32 mouse cellular contexts compared by ENCODE assay signal in the genomic region with DNA sequence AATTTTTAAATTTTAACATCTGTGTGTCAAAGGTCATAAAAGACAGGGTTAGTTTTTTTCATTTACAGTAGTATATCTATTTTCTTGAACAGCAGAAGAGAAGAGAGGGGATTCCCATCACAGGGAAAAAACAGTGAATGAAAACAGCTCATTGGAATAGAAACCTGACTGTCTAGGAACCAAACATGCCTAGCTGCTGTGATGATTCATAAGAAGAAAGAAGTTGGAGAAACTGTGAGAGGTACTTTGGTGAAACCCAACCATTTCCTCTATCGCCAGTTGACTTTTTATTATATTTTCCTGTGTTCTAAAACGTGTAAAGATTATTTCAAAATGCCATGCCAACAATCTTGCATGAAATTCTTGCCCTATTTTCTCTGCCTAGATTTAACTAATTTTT.
"Had no signal": no experiment of that assay in that cellular context is flagged by ENCODE, and none has a peak within 500 bp of the region (broad histone marks: within the 10 kb centered on the region; RNA-seq: fewer than 3 reads in every experiment).

No protein-coding gene starts in this region.

- H3K27me3 ChIP-seq: limb, embryonic 12.5 days; limb, embryonic 13.5 days; limb, embryonic 15.5 days; liver, embryonic 12.5 days; liver, embryonic 13.5 days; liver, embryonic 15.5 days; lung, embryonic 15.5 days; megakaryocyte, embryonic 14.5 days; midbrain, embryonic 15.5 days; neural tube, embryonic 12.5 days had no signal

- ATAC-seq: liver, embryonic 12.5 days; liver, postnatal 0 days; lung, postnatal 0 days; midbrain, embryonic 13.5 days; midbrain, embryonic 15.5 days; midbrain, embryonic 16.5 days had no signal

- H3K9me3 ChIP-seq: limb, embryonic 10.5 days; limb, embryonic 12.5 days; limb, embryonic 13.5 days; limb, embryonic 15.5 days; liver, embryonic 12.5 days; liver, embryonic 13.5 days; liver, embryonic 15.5 days; lung, embryonic 15.5 days; megakaryocyte, embryonic 14.5 days; midbrain, embryonic 10.5 days; midbrain, embryonic 12.5 days; midbrain, embryonic 13.5 days; midbrain, embryonic 15.5 days; neural tube, embryonic 12.5 days had no signal

- H3K27ac ChIP-seq: limb, embryonic 10.5 days; limb, embryonic 12.5 days; limb, embryonic 13.5 days; limb, embryonic 15.5 days; liver, embryonic 12.5 days; liver, embryonic 13.5 days; liver, embryonic 14.5 days; liver, embryonic 15.5 days; lung, embryonic 15.5 days; macrophage; midbrain, embryonic 10.5 days; midbrain, embryonic 12.5 days; midbrain, embryonic 13.5 days; midbrain, embryonic 15.5 days; neural tube, embryonic 12.5 days had no signal

- H3K4me1 ChIP-seq: limb, embryonic 12.5 days; limb, embryonic 15.5 days; liver, embryonic 12.5 days; liver, embryonic 13.5 days; liver, embryonic 15.5 days; lung, embryonic 15.5 days; megakaryocyte, embryonic 14.5 days; midbrain, embryonic 15.5 days; neural tube, embryonic 12.5 days had no signal

- H3K4me3 ChIP-seq: limb, embryonic 10.5 days; limb, embryonic 12.5 days; limb, embryonic 13.5 days; limb, embryonic 15.5 days; liver, embryonic 12.5 days; liver, embryonic 13.5 days; liver, embryonic 15.5 days; lung, embryonic 15.5 days; megakaryocyte, embryonic 14.5 days; midbrain, embryonic 10.5 days; midbrain, embryonic 12.5 days; midbrain, embryonic 13.5 days; midbrain, embryonic 15.5 days; myocyte; neural tube, embryonic 12.5 days had no signal

- H3K9ac ChIP-seq: limb, embryonic 12.5 days; limb, embryonic 13.5 days; limb, embryonic 15.5 days; liver, embryonic 12.5 days; liver, embryonic 13.5 days; liver, embryonic 14.5 days; liver, embryonic 15.5 days; liver, postnatal 0 days; lung, embryonic 14.5 days; lung, embryonic 15.5 days; midbrain, embryonic 12.5 days; midbrain, embryonic 13.5 days; midbrain, embryonic 15.5 days; neural tube, embryonic 12.5 days had no signal

- DNase-seq: left cerebral cortex, postnatal 4 days; liver; liver, embryonic 13.5 days; liver, postnatal 0 days; lung, adult 18-20 months; lung, adult 2 months; lung, embryonic 14.5 days; lung, postnatal 10 days; lung, postnatal 14 days; lung, postnatal 36 days; lung, postnatal 4 days; midbrain, embryonic 14.5 days had no signal

- H3K4me2 ChIP-seq: limb, embryonic 12.5 days; limb, embryonic 13.5 days; limb, embryonic 15.5 days; liver, embryonic 11.5 days; liver, embryonic 12.5 days; liver, embryonic 13.5 days; liver, embryonic 15.5 days; lung, embryonic 14.5 days; lung, embryonic 15.5 days; midbrain, embryonic 11.5 days; midbrain, embryonic 12.5 days; midbrain, embryonic 13.5 days; midbrain, embryonic 15.5 days; neural tube, embryonic 12.5 days had no signal

- H3K36me3 ChIP-seq: limb, embryonic 10.5 days; limb, embryonic 12.5 days; limb, embryonic 13.5 days; limb, embryonic 15.5 days; liver, embryonic 12.5 days; liver, embryonic 13.5 days; liver, embryonic 15.5 days; lung, embryonic 15.5 days; midbrain, embryonic 10.5 days; midbrain, embryonic 12.5 days; midbrain, embryonic 13.5 days; midbrain, embryonic 15.5 days; neural tube, embryonic 12.5 days had no signal
